Mouse (Mus musculus): ENCODE measurements around the gene C330007P06Rik. TPM values are rescaled to one million over a fixed set of nuclear protein-coding genes. Genes with fewer than 3 reads are reported as not detected.
A peak's percentile ranks its signal among the peaks of the same experiment; 100 is the strongest.
"Not testable (repeated sequence)": the region's sequence is repeated elsewhere in the genome, so short reads cannot be mapped to it uniquely, and the experiment has no call there.

Gene C330007P06Rik
- polyA plus RNA-seq, 1 experiment from 2014 or later = 15.3 TPM

- WGBS (ENCODE audit: insufficient replicate concordance) = 57% methylated on average over 4 of the region's 4 CpGs
- Histone ChIP-seq H3K4me1 (replicated peaks) (peaks cover 15% of the 10 kb centered on the region), H3K9me3 (replicated peaks) (no peaks in the 10 kb centered on the region)
Measured at GRCm38 (mm10) chrX:36815022-36815421, 58.9 kb downstream of the C330007P06Rik start.

DNA sequence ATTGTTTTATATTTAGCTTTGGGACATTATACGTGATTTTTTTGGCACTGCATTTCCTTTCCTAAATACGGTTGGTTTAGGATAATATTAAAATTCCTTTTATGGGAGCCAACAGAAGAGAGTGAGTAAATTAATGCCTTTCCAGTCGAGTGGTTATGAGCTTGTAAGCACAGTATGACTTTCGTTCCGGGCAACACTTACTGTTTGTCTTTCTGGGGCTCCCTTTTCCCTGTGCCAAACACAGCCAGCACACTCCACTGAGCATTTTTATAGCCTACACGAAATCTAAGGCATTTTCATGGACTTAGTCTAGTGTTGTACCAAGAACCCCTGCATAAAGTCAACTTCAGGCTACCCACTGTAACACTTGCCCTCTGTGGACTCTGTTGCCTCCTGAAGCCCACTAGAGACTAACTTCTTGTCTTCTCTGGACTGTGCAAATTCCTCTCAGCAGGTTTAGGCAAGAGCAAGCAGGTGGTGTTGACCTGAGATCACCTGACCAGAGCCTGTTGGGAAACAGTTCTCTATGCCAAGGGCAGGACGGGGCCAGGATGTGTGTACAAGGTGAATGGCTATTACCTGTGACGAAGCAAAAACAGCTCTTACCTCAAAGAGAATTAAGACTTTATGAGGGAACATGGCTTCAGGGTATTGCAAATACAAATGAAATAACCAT, 59.6 kb downstream of the C330007P06Rik start:
- WGBS (ENCODE audit: insufficient replicate concordance) = 67% methylated on average over 8 of the region's 8 CpGs
- peak; percentile 44; the same call in 1 of the 2 replicates for ATAC-seq (ENCODE audit: low read depth)
- Histone ChIP-seq H3K27me3 (no peaks in the 10 kb centered on the region), H3K9me3 (replicated peaks) (no peaks in the 10 kb centered on the region), H3K4me3 (replicated peaks) (no peak overlapping the region), H3K36me3 (no peaks in the 10 kb centered on the region), H3K4me2 (no peak overlapping the region), H3K4me1 (replicated peaks) (peaks cover 15% of the 10 kb centered on the region), H3K27ac (no peak overlapping the region), H3K9ac (no peak overlapping the region)
- no peak for DNase-seq

More at GRCm38 (mm10) chrX:36815022-36815421, 58.9 kb downstream of the C330007P06Rik start:
- H3K4me3 ChIP-seq (replicated peaks) = no peak overlapping the region
- DNase-seq (no peak), ATAC-seq (ENCODE audit: low read depth) (no peak)
- no peak overlapping the region for H3K9ac ChIP-seq
- no peaks in the 10 kb centered on the region for H3K27me3 ChIP-seq
- no peaks in the 10 kb centered on the region for H3K36me3 ChIP-seq
- no peak overlapping the region for H3K4me2 ChIP-seq
- H3K27ac ChIP-seq = no peak overlapping the region

DNA sequence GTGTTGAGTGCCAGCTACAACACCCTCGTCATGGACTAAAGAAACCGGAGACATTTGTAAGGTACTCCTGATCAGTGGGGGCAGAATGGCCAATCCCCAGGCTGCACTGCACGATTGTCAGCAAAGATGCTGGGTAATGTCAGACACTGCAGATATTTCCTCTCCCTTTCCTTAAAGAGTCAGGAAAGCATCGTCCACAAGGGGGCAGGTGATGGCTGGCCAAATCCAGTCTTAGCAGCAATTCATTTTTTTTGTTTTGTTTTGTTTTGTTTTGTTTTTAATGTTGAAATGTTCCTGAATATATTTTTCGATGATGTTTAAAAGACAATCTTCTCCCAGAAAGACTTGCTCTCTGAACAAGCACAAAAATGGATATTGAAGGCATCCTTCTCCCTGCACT, 62.5 kb downstream of the C330007P06Rik start:
- 34% methylated on average over 5 of the region's 5 CpGs for WGBS (ENCODE audit: insufficient replicate concordance)
- no peak overlapping the region for H3K27ac ChIP-seq
- H3K4me2 ChIP-seq = no peak overlapping the region
- H3K9me3 ChIP-seq (replicated peaks) = no peaks in the 10 kb centered on the region
- no peaks in the 10 kb centered on the region for H3K36me3 ChIP-seq
- no peak overlapping the region for H3K4me3 ChIP-seq (replicated peaks)
- no peaks in the 10 kb centered on the region for H3K27me3 ChIP-seq
- DNase-seq (no peak), ATAC-seq (ENCODE audit: low read depth) (no peak)
- no peak overlapping the region for H3K9ac ChIP-seq
- H3K4me1 ChIP-seq (replicated peaks) = peaks cover 8% of the 10 kb centered on the region

DNA sequence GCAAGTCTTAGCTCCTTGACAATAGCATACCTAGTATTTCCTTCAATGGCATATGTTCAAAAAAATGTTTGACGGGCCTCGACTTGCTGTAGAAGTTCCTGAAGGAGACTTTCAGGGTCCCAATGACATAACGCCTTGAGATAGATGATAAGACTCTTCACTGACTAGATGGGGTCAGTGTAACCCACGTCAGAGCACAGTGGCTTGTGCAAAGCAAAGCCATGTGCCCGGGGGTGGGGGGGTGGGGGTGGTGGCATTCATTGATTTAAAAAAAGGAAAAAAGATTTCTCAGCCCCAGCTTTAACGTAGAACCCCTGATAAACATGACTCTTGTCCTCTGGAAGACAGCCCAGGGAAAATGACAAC, 65.6 kb downstream of the C330007P06Rik start:
- no peak overlapping the region for H3K9ac ChIP-seq

GRCm38 (mm10) chrX:36807360-36808317, 66.3 kb downstream of the C330007P06Rik start:
- no peaks in the 10 kb centered on the region for H3K9me3 ChIP-seq (replicated peaks)
- peaks cover 8% of the 10 kb centered on the region for H3K4me1 ChIP-seq (replicated peaks)
- peak overlapping the region; percentile 65 for H3K4me2 ChIP-seq
- H3K4me3 ChIP-seq (replicated peaks) = peak overlapping the region; percentile 60
- peak overlapping the region; percentile 87 for H3K27ac ChIP-seq
- H3K27me3 ChIP-seq = no peaks in the 10 kb centered on the region
- WGBS (ENCODE audit: insufficient replicate concordance) = 7% methylated on average over 45 of the region's 45 CpGs
- DNase-seq = peak; percentile 82
- H3K9ac ChIP-seq = peak overlapping the region; percentile 62
- no peaks in the 10 kb centered on the region for H3K36me3 ChIP-seq
- ATAC-seq (ENCODE audit: low read depth) = peak; percentile 93

More for the DNA sequence above, 65.6 kb downstream of the C330007P06Rik start:
- Histone ChIP-seq H3K9me3 (replicated peaks) (no peaks in the 10 kb centered on the region), H3K36me3 (no peaks in the 10 kb centered on the region), H3K4me3 (replicated peaks) (peak overlapping the region; percentile 60), H3K4me1 (replicated peaks) (peaks cover 8% of the 10 kb centered on the region), H3K27ac (peak overlapping the region; percentile 87; the same call in 1 of the 2 replicates), H3K4me2 (peak overlapping the region; percentile 65), H3K27me3 (no peaks in the 10 kb centered on the region)
- 34% methylated on average over 6 of the region's 6 CpGs for WGBS (ENCODE audit: insufficient replicate concordance)
- ATAC-seq (ENCODE audit: low read depth) (peak; percentile 27; the same call in 1 of the 2 replicates), DNase-seq (no peak)

DNA sequence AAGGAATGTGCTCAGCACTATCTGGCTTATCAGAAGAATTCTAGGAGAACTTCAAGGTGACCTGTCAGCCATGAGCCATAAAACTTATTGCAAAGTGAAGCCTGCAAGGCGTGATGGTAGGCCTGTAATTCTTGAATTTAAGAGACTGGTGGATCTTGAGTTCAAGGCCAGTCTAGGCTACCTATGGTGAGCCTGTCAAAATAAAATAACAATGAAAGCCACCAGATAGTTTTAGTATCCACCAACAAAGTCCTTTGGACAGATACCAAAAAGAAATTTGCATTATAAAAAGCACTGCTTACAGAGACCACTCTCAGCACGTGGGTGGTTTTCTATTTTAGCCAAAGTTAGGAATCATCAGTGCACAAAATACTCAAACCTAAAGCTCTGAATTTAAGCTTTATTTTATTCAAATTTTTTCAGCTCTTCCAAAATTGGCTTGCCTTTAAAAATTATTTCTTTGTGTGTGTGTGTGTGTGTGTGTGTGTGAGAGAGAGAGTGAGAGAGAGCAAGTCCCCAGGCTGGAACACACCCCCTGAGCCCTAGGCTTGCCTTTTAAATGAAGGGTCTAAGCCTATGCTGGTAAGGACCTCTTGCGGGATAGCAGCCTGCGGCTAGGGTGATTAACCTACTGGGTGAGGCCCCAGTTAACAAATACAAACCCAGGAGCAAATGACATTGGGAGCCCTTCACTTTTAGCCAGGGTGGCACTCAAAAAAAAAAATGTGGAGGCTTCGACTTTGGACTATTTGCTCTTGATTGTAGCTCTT, 68.3 kb downstream of the C330007P06Rik start:
- no peaks in the 10 kb centered on the region for H3K9me3 ChIP-seq (replicated peaks)
- no peaks in the 10 kb centered on the region for H3K27me3 ChIP-seq
- no peak overlapping the region for H3K27ac ChIP-seq
- peaks cover 8% of the 10 kb centered on the region for H3K4me1 ChIP-seq (replicated peaks)
- DNase-seq = no peak
- no peak overlapping the region for H3K4me2 ChIP-seq
- H3K36me3 ChIP-seq = no peaks in the 10 kb centered on the region
- H3K4me3 ChIP-seq (replicated peaks) = no peak overlapping the region
- H3K9ac ChIP-seq = no peak overlapping the region
- WGBS (ENCODE audit: insufficient replicate concordance) = 68% methylated on average over 5 of the region's 5 CpGs
- ATAC-seq (ENCODE audit: low read depth) = no peak

GRCm38 (mm10) chrX:36804196-36804595, 69.7 kb downstream of the C330007P06Rik start:
- Histone ChIP-seq H3K27me3 (no peaks in the 10 kb centered on the region), H3K36me3 (no peaks in the 10 kb centered on the region), H3K4me3 (replicated peaks) (no peak overlapping the region), H3K9ac (no peak overlapping the region), H3K27ac (no peak overlapping the region), H3K9me3 (replicated peaks) (no peaks in the 10 kb centered on the region), H3K4me1 (replicated peaks) (peaks cover 8% of the 10 kb centered on the region), H3K4me2 (no peak overlapping the region)
- ATAC-seq (ENCODE audit: low read depth) (no peak), DNase-seq (no peak)
- WGBS (ENCODE audit: insufficient replicate concordance) = 59% methylated on average over 5 of the region's 5 CpGs

DNA sequence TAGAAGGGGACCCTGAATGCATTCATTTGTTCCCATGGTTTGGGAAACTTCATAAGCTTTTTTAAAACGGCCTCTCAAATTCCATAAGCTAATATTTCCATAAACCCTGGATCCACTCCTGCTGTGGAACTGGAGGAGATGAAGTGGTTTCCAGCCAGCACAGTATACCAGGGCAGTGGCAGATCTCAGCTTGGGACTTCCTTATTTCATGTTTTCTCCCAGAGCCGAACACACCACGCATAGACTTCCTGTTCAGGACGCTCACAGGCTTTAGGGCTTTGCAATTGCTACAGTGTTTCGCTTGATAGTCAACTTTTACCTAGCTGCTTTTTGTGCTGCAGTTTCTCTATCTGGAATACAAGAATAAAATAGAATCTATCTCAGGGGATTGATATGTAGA, 70.7 kb downstream of the C330007P06Rik start:
- peaks cover 4% of the 10 kb centered on the region for H3K36me3 ChIP-seq
- 37% methylated on average over 5 of the region's 5 CpGs for WGBS (ENCODE audit: insufficient replicate concordance)
- H3K27me3 ChIP-seq = no peaks in the 10 kb centered on the region
- no peaks in the 10 kb centered on the region for H3K9me3 ChIP-seq (replicated peaks)
- H3K4me1 ChIP-seq (replicated peaks) = peaks cover 8% of the 10 kb centered on the region
- H3K27ac ChIP-seq = no peak overlapping the region
- no peak overlapping the region for H3K4me2 ChIP-seq
- DNase-seq = no peak
- H3K4me3 ChIP-seq (replicated peaks) = no peak overlapping the region
- no peak for ATAC-seq (ENCODE audit: low read depth)
- no peak overlapping the region for H3K9ac ChIP-seq

DNA sequence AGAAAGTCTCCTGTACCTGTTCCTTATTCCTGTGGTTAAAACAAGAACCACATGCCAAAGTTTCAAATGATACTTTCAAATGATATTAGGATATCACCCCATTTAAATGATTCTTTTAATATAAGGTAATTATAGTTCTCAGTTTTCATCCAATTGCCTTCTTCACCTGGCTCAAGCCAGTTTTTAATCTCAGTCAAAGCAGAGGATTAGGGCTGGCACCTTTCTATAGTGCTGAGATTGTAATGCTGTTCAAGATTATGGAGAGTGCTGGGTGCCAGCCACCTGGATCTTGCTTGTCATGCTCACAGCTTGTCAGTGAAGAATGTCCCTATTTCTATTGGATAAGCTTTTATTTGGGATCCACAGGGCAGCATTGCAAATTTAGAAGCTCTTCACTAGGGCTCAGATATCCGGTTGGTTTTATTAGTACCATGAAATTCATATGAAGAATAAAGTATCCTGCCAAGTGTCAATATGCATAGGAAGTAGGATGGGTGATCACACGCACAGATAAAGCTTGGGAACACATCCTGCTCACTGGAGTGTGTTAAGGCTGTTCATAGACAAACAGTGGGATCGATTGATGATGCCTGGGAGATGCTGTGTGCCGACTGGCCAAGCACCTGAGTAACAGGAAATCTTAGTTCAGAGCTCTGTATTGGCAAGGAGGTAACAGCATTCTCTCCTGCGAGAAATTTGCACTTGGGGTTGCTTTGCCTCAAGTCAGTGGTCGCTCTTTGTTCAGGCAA, 74.6 kb downstream of the C330007P06Rik start:
- no peak overlapping the region for H3K4me2 ChIP-seq
- no peak for DNase-seq
- no peak overlapping the region for H3K9ac ChIP-seq
- no peak overlapping the region for H3K4me3 ChIP-seq (replicated peaks)
- H3K27me3 ChIP-seq = no peaks in the 10 kb centered on the region
- peaks cover 15% of the 10 kb centered on the region for H3K36me3 ChIP-seq
- WGBS (ENCODE audit: insufficient replicate concordance) = 41% methylated on average over 6 of the region's 6 CpGs
- H3K4me1 ChIP-seq (replicated peaks) = peaks cover 13% of the 10 kb centered on the region
- no peak for ATAC-seq (ENCODE audit: low read depth)
- H3K9me3 ChIP-seq (replicated peaks) = no peaks in the 10 kb centered on the region
- no peak overlapping the region for H3K27ac ChIP-seq

DNA sequence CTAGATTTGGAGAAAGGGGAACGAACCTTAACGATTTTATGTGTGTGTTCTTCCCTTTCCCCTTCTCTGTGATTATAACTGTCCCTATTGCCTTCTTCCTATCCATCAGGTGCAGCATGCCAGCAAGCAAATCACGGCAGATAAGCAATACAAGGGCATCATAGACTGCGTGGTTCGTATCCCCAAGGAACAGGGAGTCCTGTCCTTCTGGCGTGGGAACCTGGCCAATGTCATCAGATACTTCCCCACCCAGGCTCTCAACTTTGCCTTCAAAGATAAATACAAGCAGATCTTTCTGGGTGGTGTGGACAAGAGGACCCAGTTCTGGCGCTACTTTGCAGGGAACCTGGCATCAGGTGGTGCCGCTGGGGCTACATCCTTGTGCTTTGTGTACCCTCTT, 77.2 kb downstream of the C330007P06Rik start:
- H3K36me3 ChIP-seq = peaks cover 15% of the 10 kb centered on the region
- not testable (repeated sequence) for H3K27me3 ChIP-seq; H3K9me3 ChIP-seq (replicated peaks); ATAC-seq (ENCODE audit: low read depth); DNase-seq
- peak overlapping the region; percentile 73 for H3K4me2 ChIP-seq
- H3K4me3 ChIP-seq (replicated peaks) = peak overlapping the region; percentile 77
- peak overlapping the region; percentile 91 for H3K9ac ChIP-seq
- WGBS (ENCODE audit: insufficient replicate concordance) = 55% methylated on average over 8 of the region's 8 CpGs
- peak overlapping the region; percentile 34; the same call in 1 of the 2 replicates for H3K27ac ChIP-seq
- peaks cover 13% of the 10 kb centered on the region for H3K4me1 ChIP-seq (replicated peaks)
